Mouse (Mus musculus) embryonic facial prominence, embryonic 13.5 days (tissue): ENCODE results near the gene Prkn. TPM values are rescaled to one million over a fixed set of nuclear protein-coding genes. Genes with fewer than 3 reads are reported as not detected.

Source experiments
- ATAC-seq: fragments of 200-750 bp; cut with Nextera tagmentation; 2 replicates; pipeline ENCODE4 v1.8.0; 2017; ENCODE audit warnings: low read depth; ENCODE audit not compliant: insufficient number of reproducible peaks, insufficient read depth, low FRiP score, low TSS enrichment
- H3K27ac ChIP-seq: fragments of 300-500 bp; sonication (generic); 2 replicates; pipeline ENCODE4 v1.5.1; 2015; ENCODE audit warnings: moderate library complexity, mild to moderate bottlenecking, inconsistent platforms
- H3K27me3 ChIP-seq: fragments of 300-500 bp; sonication (generic); 2 replicates; pipeline ENCODE4 v1.6.1; 2015; ENCODE audit warnings: mild to moderate bottlenecking, inconsistent platforms
- H3K36me3 ChIP-seq: fragments of 300-500 bp; sonication (generic); 2 replicates; pipeline ENCODE4 v1.6.1; 2015; ENCODE audit warnings: mild to moderate bottlenecking, inconsistent platforms
- H3K4me1 ChIP-seq: fragments of 300-500 bp; sonication (generic); 2 replicates; pipeline ENCODE4 v1.6.1; 2015; ENCODE audit warnings: inconsistent platforms
- H3K4me2 ChIP-seq: fragments of 300-500 bp; sonication (generic); 2 replicates; pipeline ENCODE4 v1.6.1; 2015; ENCODE audit warnings: moderate library complexity, mild to moderate bottlenecking, inconsistent platforms
- H3K4me3 ChIP-seq: fragments of 300-500 bp; sonication (generic); 2 replicates; pipeline ENCODE4 v1.5.1; 2015; ENCODE audit warnings: mild to moderate bottlenecking, inconsistent platforms
- H3K9ac ChIP-seq: fragments of 300-500 bp; sonication (generic); 2 replicates; pipeline ENCODE4 v1.6.1; 2015; ENCODE audit warnings: mild to moderate bottlenecking, inconsistent platforms
- H3K9me3 ChIP-seq: fragments of 300-500 bp; sonication (generic); 2 replicates; pipeline ENCODE4 v1.6.1; 2016; ENCODE audit warnings: inconsistent platforms
- WGBS: fragments of 180-500 bp; shearing (Covaris S2); methylation state at CpG from one replicate; pipeline ENCODE4 v1.1.7; 2015; ENCODE audit warnings: mixed read lengths; 5-methylcytosine and 5-hydroxymethylcytosine counted together
- polyA plus RNA-seq: library from polyadenylated mRNA; unstranded; fragments of >200 nt; fragmentation: Nextera tagmentation; extraction: Ambion mirVana; gene quantifications from 2 replicates; pipeline ENCODE4 v1.2.1, GENCODE M21; 2015

The Prkn gene
- polyA plus RNA-seq, 1 experiment from 2014 or later, result 1.1 TPM

- no peak overlapping the region for H3K4me2 ChIP-seq
- H3K4me1 ChIP-seq, result peaks cover 12% of the 10 kb centered on the region
- no peak overlapping the region for H3K4me3 ChIP-seq
- WGBS, result 59% methylated on average over 8 of the region's 8 CpGs
- peaks cover 4% of the 10 kb centered on the region; the same call in 1 of the 2 replicates for H3K27me3 ChIP-seq
- ATAC-seq, result no peak
- H3K9ac ChIP-seq, result no peak overlapping the region
- no peaks in the 10 kb centered on the region for H3K36me3 ChIP-seq
- no peak overlapping the region for H3K27ac ChIP-seq
- no peaks in the 10 kb centered on the region for H3K9me3 ChIP-seq
Measured at GRCm38 (mm10) chr17:11950198-11950594, 1110.0 kb downstream of the Prkn start.

GRCm38 (mm10) chr17:11955317-11955716 lies 1115.1 kb downstream of the Prkn start:
- no peak overlapping the region for H3K4me2 ChIP-seq
- no peaks in the 10 kb centered on the region; the same call in 1 of the 2 replicates for H3K4me1 ChIP-seq
- 78% methylated on average over 6 of the region's 6 CpGs for WGBS
- no peak overlapping the region for H3K27ac ChIP-seq
- no peak overlapping the region for H3K9ac ChIP-seq
- H3K36me3 ChIP-seq, result no peaks in the 10 kb centered on the region
- H3K9me3 ChIP-seq, result peaks cover 10% of the 10 kb centered on the region; the same call in 1 of the 2 replicates
- peaks cover 13% of the 10 kb centered on the region; the same call in 1 of the 2 replicates for H3K27me3 ChIP-seq
- no peak overlapping the region for H3K4me3 ChIP-seq
- ATAC-seq, result no peak

GRCm38 (mm10) chr17:11960492-11960891 lies 1120.3 kb downstream of the Prkn start:
- no peak for ATAC-seq
- Histone ChIP-seq H3K4me2 (no peak overlapping the region), H3K27me3 (peaks cover 8% of the 10 kb centered on the region; the same call in 1 of the 2 replicates), H3K9me3 (peaks cover 10% of the 10 kb centered on the region; the same call in 1 of the 2 replicates), H3K4me1 (no peaks in the 10 kb centered on the region), H3K36me3 (no peaks in the 10 kb centered on the region), H3K4me3 (no peak overlapping the region), H3K9ac (no peak overlapping the region), H3K27ac (no peak overlapping the region)
- WGBS, result 86% methylated on average over 8 of the region's 8 CpGs

- no peak overlapping the region for H3K9ac ChIP-seq
Measured at GRCm38 (mm10) chr17:11962808-11963207, 1122.6 kb downstream of the Prkn start.

GRCm38 (mm10) chr17:11970160-11970559 lies 1130.0 kb downstream of the Prkn start:
- Histone ChIP-seq H3K27me3 (peaks cover 17% of the 10 kb centered on the region), H3K9me3 (0 out of 2 replicates have a peak, but pooled peaks cover 4% of the 10 kb centered on the region), H3K4me2 (no peak overlapping the region), H3K9ac (no peak overlapping the region), H3K27ac (no peak overlapping the region), H3K36me3 (no peaks in the 10 kb centered on the region), H3K4me3 (no peak overlapping the region), H3K4me1 (peaks cover 7% of the 10 kb centered on the region; the same call in 1 of the 2 replicates)
- ATAC-seq, result no peak
- WGBS, result 71% methylated on average over 1 of the region's 1 CpGs

More at GRCm38 (mm10) chr17:11962808-11963207, 1122.6 kb downstream of the Prkn start:
- ATAC-seq, result no peak
- H3K4me2 ChIP-seq, result 0 out of 2 replicates have a peak overlapping the region, but pooled peaks have one; percentile 16
- no peak overlapping the region for H3K4me3 ChIP-seq
- no peaks in the 10 kb centered on the region for H3K36me3 ChIP-seq
- H3K27me3 ChIP-seq, result no peaks in the 10 kb centered on the region
- peaks cover 15% of the 10 kb centered on the region; the same call in 1 of the 2 replicates for H3K9me3 ChIP-seq
- no peak overlapping the region for H3K27ac ChIP-seq
- no peaks in the 10 kb centered on the region for H3K4me1 ChIP-seq
- 41% methylated on average over 11 of the region's 11 CpGs for WGBS

GRCm38 (mm10) chr17:11972550-11972949 lies 1132.4 kb downstream of the Prkn start:
- peak overlapping the region; percentile 44 for H3K4me2 ChIP-seq
- WGBS, result 6% methylated on average over 9 of the region's 9 CpGs

GRCm38 (mm10) chr17:11972969-11973787 lies 1133.0 kb downstream of the Prkn start:
- Histone ChIP-seq H3K4me1 (peaks cover 11% of the 10 kb centered on the region), H3K27ac (no peak overlapping the region), H3K9me3 (no peaks in the 10 kb centered on the region), H3K36me3 (no peaks in the 10 kb centered on the region), H3K4me2 (no peak overlapping the region), H3K27me3 (peaks cover 42% of the 10 kb centered on the region), H3K4me3 (no peak overlapping the region), H3K9ac (no peak overlapping the region)
- peak; percentile 48; the same call in 1 of the 2 replicates for ATAC-seq
- WGBS, result 52% methylated on average over 13 of the region's 13 CpGs

More at GRCm38 (mm10) chr17:11972550-11972949, 1132.4 kb downstream of the Prkn start:
- ATAC-seq, result no peak
- H3K4me3 ChIP-seq, result no peak overlapping the region
- no peaks in the 10 kb centered on the region for H3K36me3 ChIP-seq
- H3K27me3 ChIP-seq, result peaks cover 36% of the 10 kb centered on the region
- H3K4me1 ChIP-seq, result peaks cover 7% of the 10 kb centered on the region; the same call in 1 of the 2 replicates
- no peak overlapping the region for H3K9ac ChIP-seq
- H3K27ac ChIP-seq, result no peak overlapping the region
- 0 out of 2 replicates have a peak, but pooled peaks cover 2% of the 10 kb centered on the region for H3K9me3 ChIP-seq

- Histone ChIP-seq H3K4me1 (peaks cover 16% of the 10 kb centered on the region), H3K4me3 (no peak overlapping the region), H3K27ac (no peak overlapping the region), H3K4me2 (no peak overlapping the region), H3K36me3 (no peaks in the 10 kb centered on the region), H3K27me3 (peaks cover 50% of the 10 kb centered on the region), H3K9ac (no peak overlapping the region), H3K9me3 (no peaks in the 10 kb centered on the region)
- ATAC-seq, result no peak
- 40% methylated on average over 7 of the region's 7 CpGs for WGBS
Measured at GRCm38 (mm10) chr17:11975062-11975607, 1135.0 kb downstream of the Prkn start.

GRCm38 (mm10) chr17:11978260-11978821 lies 1138.2 kb downstream of the Prkn start:
- Histone ChIP-seq H3K4me1 (peaks cover 9% of the 10 kb centered on the region), H3K9ac (no peak overlapping the region), H3K27ac (no peak overlapping the region), H3K4me2 (no peak overlapping the region), H3K4me3 (no peak overlapping the region), H3K27me3 (peaks cover 45% of the 10 kb centered on the region), H3K36me3 (no peaks in the 10 kb centered on the region), H3K9me3 (no peaks in the 10 kb centered on the region)
- WGBS, result 37% methylated on average over 17 of the region's 17 CpGs
- no peak for ATAC-seq

- no peak overlapping the region for H3K4me3 ChIP-seq
- H3K27me3 ChIP-seq, result peaks cover 33% of the 10 kb centered on the region
- peaks cover 9% of the 10 kb centered on the region for H3K4me1 ChIP-seq
- no peaks in the 10 kb centered on the region for H3K9me3 ChIP-seq
- H3K9ac ChIP-seq, result no peak overlapping the region
- WGBS, result 64% methylated on average over 9 of the region's 9 CpGs
- no peak overlapping the region for H3K4me2 ChIP-seq
- ATAC-seq, result no peak
- H3K36me3 ChIP-seq, result no peaks in the 10 kb centered on the region
- no peak overlapping the region for H3K27ac ChIP-seq
Measured at GRCm38 (mm10) chr17:11981666-11982065, 1141.5 kb downstream of the Prkn start.

- H3K36me3 ChIP-seq, result no peaks in the 10 kb centered on the region
- H3K9ac ChIP-seq, result no peak overlapping the region
- no peak overlapping the region for H3K4me2 ChIP-seq
- ATAC-seq, result no peak
- H3K9me3 ChIP-seq, result no peaks in the 10 kb centered on the region
- H3K4me1 ChIP-seq, result peaks cover 27% of the 10 kb centered on the region
- 75% methylated on average over 14 of the region's 14 CpGs for WGBS
- no peak overlapping the region for H3K4me3 ChIP-seq
- H3K27ac ChIP-seq, result no peak overlapping the region
- peaks cover 30% of the 10 kb centered on the region for H3K27me3 ChIP-seq
Measured at GRCm38 (mm10) chr17:11988110-11988837, 1148.1 kb downstream of the Prkn start.
